Mouse (Mus musculus): ENCODE measurements around the gene Glmp.

Glmp gene

GRCm38 (mm10) chr3:88336058-88337013 lies 11.5 kb downstream of the Glmp start, which contains the start of the genes Tmem79 and Smg5:
Gene Tmem79, minus strand, starts transcription at chr3:88336148.
Gene Smg5, plus strand, starts transcription at chr3:88336260.
- TF ChIP-seq GATA4 (IDR thresholded peaks at IDR 0.05; ENCODE audit: insufficient replicate concordance, low read length) = peak; percentile 69; the same call in 1 of the 2 replicates

GRCm38 (mm10) chr3:88337367-88338020 lies 12.7 kb downstream of the Glmp start:
- no peak for TF ChIP-seq GATA4 (IDR thresholded peaks at IDR 0.05; ENCODE audit: insufficient replicate concordance, low read length)

GRCm38 (mm10) chr3:88338316-88338715 lies 13.5 kb downstream of the Glmp start:
- TF ChIP-seq GATA4 (IDR thresholded peaks at IDR 0.05; ENCODE audit: insufficient replicate concordance, low read length) = no peak

- TF ChIP-seq GATA4 (IDR thresholded peaks at IDR 0.05; ENCODE audit: insufficient replicate concordance, low read length) = no peak
These were observed 14.2 kb downstream of the Glmp start for GRCm38 (mm10) chr3:88339006-88339405.

- no peak for TF ChIP-seq GATA4 (IDR thresholded peaks at IDR 0.05; ENCODE audit: insufficient replicate concordance, low read length)
These were observed 25.9 kb downstream of the Glmp start for GRCm38 (mm10) chr3:88350732-88351131.

GRCm38 (mm10) chr3:88352907-88353306 lies 28.1 kb downstream of the Glmp start:
- TF ChIP-seq GATA4 (IDR thresholded peaks at IDR 0.05; ENCODE audit: insufficient replicate concordance, low read length) = no peak

- no peak for TF ChIP-seq GATA4 (IDR thresholded peaks at IDR 0.05; ENCODE audit: insufficient replicate concordance, low read length)
These were observed 29.8 kb downstream of the Glmp start for GRCm38 (mm10) chr3:88354396-88355165.

- no peak for TF ChIP-seq GATA4 (IDR thresholded peaks at IDR 0.05; ENCODE audit: insufficient replicate concordance, low read length)
These were observed 34.8 kb downstream of the Glmp start for GRCm38 (mm10) chr3:88359584-88359983.

GRCm38 (mm10) chr3:88359989-88360388 lies 35.2 kb downstream of the Glmp start:
- TF ChIP-seq GATA4 (IDR thresholded peaks at IDR 0.05; ENCODE audit: insufficient replicate concordance, low read length) = no peak

- TF ChIP-seq GATA4 (IDR thresholded peaks at IDR 0.05; ENCODE audit: insufficient replicate concordance, low read length) = no peak
These were observed 36.3 kb downstream of the Glmp start for GRCm38 (mm10) chr3:88361096-88361495.

- no peak for TF ChIP-seq GATA4 (IDR thresholded peaks at IDR 0.05; ENCODE audit: insufficient replicate concordance, low read length)
These were observed 36.9 kb downstream of the Glmp start for GRCm38 (mm10) chr3:88361612-88362313.

GRCm38 (mm10) chr3:88363700-88364099 lies 38.9 kb downstream of the Glmp start:
- no peak for TF ChIP-seq GATA4 (IDR thresholded peaks at IDR 0.05; ENCODE audit: insufficient replicate concordance, low read length)

- no peak for TF ChIP-seq GATA4 (IDR thresholded peaks at IDR 0.05; ENCODE audit: insufficient replicate concordance, low read length)
These were observed 39.5 kb downstream of the Glmp start, which contains the start of gene Paqr6 for GRCm38 (mm10) chr3:88364337-88364736. Gene Paqr6, plus strand, starts transcription at chr3:88364584.

GRCm38 (mm10) chr3:88365705-88366361 lies 41.0 kb downstream of the Glmp start:
- no peak for TF ChIP-seq GATA4 (IDR thresholded peaks at IDR 0.05; ENCODE audit: insufficient replicate concordance, low read length)
